ENCODE assay signal across 15 mouse cellular contexts in the genomic region with DNA sequence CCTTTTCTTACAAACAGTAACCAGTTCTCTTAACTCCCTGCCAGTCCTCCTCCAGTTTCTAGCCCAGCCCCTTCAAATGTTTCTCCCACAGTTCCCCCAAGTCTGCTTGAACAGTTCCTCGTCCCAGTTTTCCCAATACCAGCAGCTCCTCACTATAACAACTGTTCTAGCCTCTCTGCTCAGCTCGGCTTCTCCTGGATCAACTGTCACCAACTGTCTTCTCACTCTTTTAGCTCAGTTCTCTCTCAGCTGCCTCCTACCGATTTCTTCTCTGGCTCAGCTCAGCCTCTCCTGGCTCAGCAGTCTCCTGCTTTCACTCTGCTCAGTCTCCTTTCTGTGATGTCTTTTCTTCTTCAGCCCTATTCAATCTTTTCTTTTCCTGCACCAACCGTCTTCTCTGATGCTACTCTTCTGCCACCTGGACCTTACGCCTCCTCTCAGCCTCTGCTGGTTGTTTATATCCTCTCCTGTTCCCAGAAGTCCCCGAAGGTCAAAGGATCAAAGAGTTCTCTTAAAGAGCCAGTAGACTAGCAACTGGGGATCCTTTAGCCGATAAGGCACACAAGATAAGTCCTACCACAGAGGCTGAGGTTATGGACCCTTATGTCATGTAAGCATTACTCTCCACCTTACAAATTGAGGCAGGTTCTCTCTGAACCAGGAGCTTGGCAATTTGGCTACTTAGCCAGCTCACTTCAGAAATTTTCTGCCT. TPM values are rescaled to one million over a fixed set of nuclear protein-coding genes. Genes with fewer than 3 reads are reported as not detected.
A peak's percentile ranks its signal among the peaks of the same experiment; 100 is the strongest.
DNase-seq lines count a peak whose midpoint lies in the region; ATAC-seq and TF ChIP-seq lines count a peak whose summit lies in the region.
"Had no signal": no experiment of that assay in that cellular context is flagged by ENCODE, and none has a peak within 500 bp of the region (broad histone marks: within the 10 kb centered on the region; RNA-seq: fewer than 3 reads in every experiment).

No protein-coding gene starts in this region.

- no peaks in the 10 kb centered on the region for H3K27me3 ChIP-seq in heart, embryonic 15.5 days
- H3K27me3 ChIP-seq in midbrain, embryonic 11.5 days (ENCODE audit: control insufficient read depth, insufficient read depth, low read length): no peaks in the 10 kb centered on the region
- H3K27me3 ChIP-seq in midbrain, embryonic 16.5 days (ENCODE audit: control insufficient read depth, insufficient read depth, low read depth, low read length): no peaks in the 10 kb centered on the region
- H3K27me3 ChIP-seq in intestine, postnatal 0 days (replicated peaks; ENCODE audit: control insufficient read depth, insufficient read depth, low read length): no peaks in the 10 kb centered on the region
- H3K27me3 ChIP-seq in small intestine, adult 2 months (ENCODE audit: control insufficient read depth, insufficient read depth, low read length): no peaks in the 10 kb centered on the region
- H3K27me3 ChIP-seq: CH12.LX; embryonic facial prominence, embryonic 15.5 days had no signal

- intact Hi-C loops in heart, postnatal 10 days (cut with DNase I): no loop called here

- TF ChIP-seq POLR2A in small intestine, adult 2 months (IDR thresholded peaks at IDR 0.05; ENCODE audit: low read depth, low read length): peak; percentile 17; the same call in 1 of the 2 replicates

- H3K9ac ChIP-seq in heart, embryonic 15.5 days: no peak overlapping the region
- no peak overlapping the region for H3K9ac ChIP-seq in midbrain, embryonic 11.5 days (ENCODE audit: low read length)
- no peak overlapping the region for H3K9ac ChIP-seq in midbrain, embryonic 16.5 days (ENCODE audit: low read depth, low read length)
- no peak overlapping the region for H3K9ac ChIP-seq in intestine, postnatal 0 days (ENCODE audit: low read depth, low read length)
- H3K9ac ChIP-seq: embryonic facial prominence, embryonic 15.5 days; lung, embryonic 14.5 days had no signal

- WGBS in heart, embryonic 15.5 days: 18% methylated on average over 7 of the region's 7 CpGs
- WGBS in midbrain, embryonic 11.5 days: 37% methylated on average over 7 of the region's 7 CpGs
- 26% methylated on average over 7 of the region's 7 CpGs for WGBS in midbrain, embryonic 16.5 days
- WGBS in intestine, postnatal 0 days: 20% methylated on average over 7 of the region's 7 CpGs
- WGBS in small intestine, adult 2 months: 12% methylated on average over 7 of the region's 7 CpGs

- H3K9me3 ChIP-seq in heart, embryonic 15.5 days (replicated peaks): no peaks in the 10 kb centered on the region
- no peaks in the 10 kb centered on the region for H3K9me3 ChIP-seq in midbrain, embryonic 11.5 days (ENCODE audit: control insufficient read depth, low read length)
- no peaks in the 10 kb centered on the region for H3K9me3 ChIP-seq in midbrain, embryonic 16.5 days (replicated peaks; ENCODE audit: control insufficient read depth, low read length, poor library complexity, severe bottlenecking)
- no peaks in the 10 kb centered on the region for H3K9me3 ChIP-seq in intestine, postnatal 0 days (ENCODE audit: control insufficient read depth)
- H3K9me3 ChIP-seq: embryonic facial prominence, embryonic 15.5 days had no signal

- H3K4me3 ChIP-seq in heart, embryonic 15.5 days: no peak overlapping the region
- H3K4me3 ChIP-seq in midbrain, embryonic 11.5 days (ENCODE audit: low read depth, low read length): no peak overlapping the region
- H3K4me3 ChIP-seq in midbrain, embryonic 16.5 days (ENCODE audit: low read depth, low read length): no peak overlapping the region
- H3K4me3 ChIP-seq in intestine, postnatal 0 days (ENCODE audit: low read depth, low read length): no peak overlapping the region
- H3K4me3 ChIP-seq in small intestine, adult 2 months (ENCODE audit: low read depth, low read length): peak overlapping the region; percentile 15; the same call in 1 of the 2 replicates
- H3K4me3 ChIP-seq: embryonic facial prominence, embryonic 15.5 days had no signal

- H3K36me3 ChIP-seq in heart, embryonic 15.5 days: no peaks in the 10 kb centered on the region
- H3K36me3 ChIP-seq in midbrain, embryonic 11.5 days (ENCODE audit: control insufficient read depth, insufficient read depth, low read length): no peaks in the 10 kb centered on the region
- H3K36me3 ChIP-seq in midbrain, embryonic 16.5 days (ENCODE audit: control insufficient read depth, insufficient read depth, low read length): no peaks in the 10 kb centered on the region
- H3K36me3 ChIP-seq in intestine, postnatal 0 days (ENCODE audit: control insufficient read depth, insufficient read depth): no peaks in the 10 kb centered on the region
- H3K36me3 ChIP-seq in small intestine, adult 2 months (ENCODE audit: control insufficient read depth, insufficient read depth, low read length): no peaks in the 10 kb centered on the region
- H3K36me3 ChIP-seq: embryonic facial prominence, embryonic 15.5 days had no signal

- no peak for DNase-seq in heart, postnatal 10 days
- DNase-seq in midbrain, embryonic 11.5 days (ENCODE audit: low spot score, missing footprints): peak; percentile 33
- no peak for DNase-seq in neural tube, embryonic 10.5 days (ENCODE audit: extremely low spot score, low spot score)
- DNase-seq: adrenal gland, postnatal 10 days; gastrocnemius, postnatal 36 days; lung, embryonic 14.5 days had no signal

- H3K4me1 ChIP-seq in heart, embryonic 15.5 days (replicated peaks): peaks cover 5% of the 10 kb centered on the region; the same call in 1 of the 2 replicates
- H3K4me1 ChIP-seq in midbrain, embryonic 11.5 days (ENCODE audit: control insufficient read depth, insufficient read depth, low read length): no peaks in the 10 kb centered on the region
- no peaks in the 10 kb centered on the region for H3K4me1 ChIP-seq in midbrain, embryonic 16.5 days (ENCODE audit: control insufficient read depth, insufficient read depth, low read length)
- H3K4me1 ChIP-seq in intestine, postnatal 0 days (replicated peaks; ENCODE audit: control insufficient read depth, insufficient read depth, low read length): peaks cover 12% of the 10 kb centered on the region; the same call in 1 of the 2 replicates
- H3K4me1 ChIP-seq in small intestine, adult 2 months (ENCODE audit: control insufficient read depth, insufficient read depth, insufficient read length, low read length): peaks cover 36% of the 10 kb centered on the region

- ATAC-seq in heart, embryonic 15.5 days (replicated peaks; ENCODE audit: insufficient number of reproducible peaks, insufficient read depth, low FRiP score, low read depth): no peak
- ATAC-seq in midbrain, embryonic 11.5 days (ENCODE audit: low FRiP score): no peak
- ATAC-seq in midbrain, embryonic 16.5 days: no peak
- ATAC-seq in intestine, postnatal 0 days: no peak
- ATAC-seq: forebrain, embryonic 14.5 days had no signal

- no peak for TF ChIP-seq CTCF in intestine, postnatal 0 days (IDR thresholded peaks at IDR 0.05; ENCODE audit: low read depth)
- no peak for TF ChIP-seq CTCF in small intestine, adult 2 months (IDR thresholded peaks at IDR 0.05; ENCODE audit: extremely low read depth, insufficient read length, insufficient replicate concordance, low read depth, low read length)

- no peak overlapping the region for H3K27ac ChIP-seq in heart, embryonic 15.5 days
- H3K27ac ChIP-seq in midbrain, embryonic 11.5 days (ENCODE audit: low read depth, low read length): no peak overlapping the region
- H3K27ac ChIP-seq in midbrain, embryonic 16.5 days (ENCODE audit: low read length): no peak overlapping the region
- peak overlapping the region; percentile 66 for H3K27ac ChIP-seq in intestine, postnatal 0 days (ENCODE audit: low read depth, low read length)
- H3K27ac ChIP-seq in small intestine, adult 2 months (ENCODE audit: insufficient read depth, low read depth, low read length): peak overlapping the region; percentile 64
- H3K27ac ChIP-seq: embryonic facial prominence, embryonic 15.5 days had no signal

- H3K4me2 ChIP-seq in heart, embryonic 15.5 days: peak overlapping the region; percentile 29
- H3K4me2 ChIP-seq in midbrain, embryonic 11.5 days: no peak overlapping the region
- no peak overlapping the region for H3K4me2 ChIP-seq in midbrain, embryonic 16.5 days (ENCODE audit: low read length)
- peak overlapping the region; percentile 18; the same call in 1 of the 2 replicates for H3K4me2 ChIP-seq in intestine, postnatal 0 days (replicated peaks; ENCODE audit: low read depth)
- H3K4me2 ChIP-seq: embryonic facial prominence, embryonic 15.5 days; lung, embryonic 14.5 days had no signal

RNA-seq across cellular contexts. Expression of gene Fth1, which starts 16.0 kb away (rescaled TPM):
- polyA plus RNA-seq in heart, embryonic 15.5 days (2015; fragmentation: Nextera tagmentation; extraction: Ambion mirVana): 1,879 and 1,985 TPM in 2 replicates
- total RNA-seq in heart, postnatal 10 days (2021): 1,000 to 10,000 TPM; 1,753 to 1,826 TPM
- polyA plus RNA-seq in midbrain, embryonic 11.5 days (2014; fragmentation: Nextera tagmentation; extraction: Ambion mirVana): 1,347 and 1,422 TPM in 2 replicates
- polyA plus RNA-seq in midbrain, embryonic 16.5 days (2015; fragmentation: Nextera tagmentation; extraction: Ambion mirVana): 1,587 and 1,694 TPM in 2 replicates
- 6,780 and 7,050 TPM in 2 replicates for polyA plus RNA-seq in intestine, postnatal 0 days (2015; fragmentation: Nextera tagmentation; extraction: Ambion mirVana)
- polyA plus RNA-seq in small intestine, adult 2 months (2012; rRNA removed): 9,432 and 18,582 TPM in 2 replicates

RNA-seq across cellular contexts. Expression of gene Best1, which starts 37.1 kb away (rescaled TPM):
- polyA plus RNA-seq in heart, embryonic 15.5 days (2015; fragmentation: Nextera tagmentation; extraction: Ambion mirVana): 0.19 and 0.25 TPM in 2 replicates
- total RNA-seq in heart, postnatal 10 days (2021): under 1 TPM; 0.20 to 0.36 TPM
- polyA plus RNA-seq in midbrain, embryonic 11.5 days (2014; fragmentation: Nextera tagmentation; extraction: Ambion mirVana): 1.3 and 1.5 TPM in 2 replicates
- 2.9 TPM in 2 replicates for polyA plus RNA-seq in midbrain, embryonic 16.5 days (2015; fragmentation: Nextera tagmentation; extraction: Ambion mirVana)
- polyA plus RNA-seq in intestine, postnatal 0 days (2015; fragmentation: Nextera tagmentation; extraction: Ambion mirVana): 0.61 and 0.89 TPM in 2 replicates
- polyA plus RNA-seq in small intestine, adult 2 months (2012; rRNA removed): 0.09 and 0.18 TPM in 2 replicates
- total RNA-seq: common myeloid progenitor, adult 5-6 weeks; monocyte, adult 5-6 weeks had no signal

RNA-seq across cellular contexts. Expression of gene Rab3il1, which starts 37.1 kb away (rescaled TPM):
- 21.8 and 30.0 TPM in 2 replicates for polyA plus RNA-seq in heart, embryonic 15.5 days (2015; fragmentation: Nextera tagmentation; extraction: Ambion mirVana)
- total RNA-seq in heart, postnatal 10 days (2021): 10 to 100 TPM; 10.4 to 12.1 TPM
- 36.8 and 40.1 TPM in 2 replicates for polyA plus RNA-seq in midbrain, embryonic 11.5 days (2014; fragmentation: Nextera tagmentation; extraction: Ambion mirVana)
- polyA plus RNA-seq in midbrain, embryonic 16.5 days (2015; fragmentation: Nextera tagmentation; extraction: Ambion mirVana): 21.4 and 21.8 TPM in 2 replicates
- 63.6 and 65.8 TPM in 2 replicates for polyA plus RNA-seq in intestine, postnatal 0 days (2015; fragmentation: Nextera tagmentation; extraction: Ambion mirVana)
- polyA plus RNA-seq in small intestine, adult 2 months (2012; rRNA removed): 4.1 and 4.3 TPM in 2 replicates

Comparison
In these comparisons a context has a peak if more than half of its experiments do, and no peak if none do; other contexts are left out.
1. H3K27ac ChIP-seq: peak in intestine, postnatal 0 days (single experiment) and small intestine, adult 2 months (single experiment); none in heart, embryonic 15.5 days (single experiment), midbrain, embryonic 11.5 days (single experiment) and midbrain, embryonic 16.5 days (single experiment).
2. H3K4me2 ChIP-seq: peak in heart, embryonic 15.5 days (single experiment) and intestine, postnatal 0 days (single experiment); none in midbrain, embryonic 11.5 days (single experiment) and midbrain, embryonic 16.5 days (single experiment).